Mouse (Mus musculus) gastrocnemius, adult 8-10 months (tissue): ENCODE measurements at regions not wholly inside any gene's neighbourhood (a gene's known extent, or its start where the extent isn't known, plus 50 kb on each side); places are given as distances from the start of the nearest gene placed in this dataset.

Experiments used
- DNase-seq, 2 experiments: peaks; one replicate each; pipeline ENCODE4 v3.0.0; 2022; ENCODE audit warnings: low spot score in 2 of 2

- DNase-seq: peak in 1 of 2 experiments; percentile 6
These were observed 80.0 kb upstream of the Nrip1 start for GRCm38 (mm10) chr16:76453457-76454200.

- DNase-seq: no peak
These were observed 75.1 kb upstream of the Nrip1 start for GRCm38 (mm10) chr16:76448773-76449172.

GRCm38 (mm10) chr16:76447033-76447432, 73.4 kb upstream of the Nrip1 start:
- DNase-seq: no peak

GRCm38 (mm10) chr16:76444668-76445067, 71.0 kb upstream of the Nrip1 start:
- no peak for DNase-seq

- no peak for DNase-seq
These were observed 69.0 kb upstream of the Nrip1 start for GRCm38 (mm10) chr16:76442635-76443034.

GRCm38 (mm10) chr16:76441803-76442448, 68.3 kb upstream of the Nrip1 start:
- DNase-seq: no peak

GRCm38 (mm10) chr16:76438093-76438883, 64.7 kb upstream of the Nrip1 start:
- peak; percentile 40 to 57 for DNase-seq

- no peak for DNase-seq
These were observed 62.7 kb upstream of the Nrip1 start for GRCm38 (mm10) chr16:76436290-76436689.

- peak; percentile 63 to 77 for DNase-seq
These were observed 59.6 kb upstream of the Nrip1 start for GRCm38 (mm10) chr16:76433076-76433825.

GRCm38 (mm10) chr16:76432304-76432703, 58.7 kb upstream of the Nrip1 start:
- DNase-seq: peak; percentile 85 to 90

- no peak for DNase-seq
These were observed 55.5 kb upstream of the Nrip1 start for GRCm38 (mm10) chr16:76429156-76429555.

- no peak for DNase-seq
These were observed 50.3 kb upstream of the Nrip1 start for GRCm38 (mm10) chr16:76423964-76424363.
